Mouse (Mus musculus) heart, postnatal 0 days (tissue): Measurements from ENCODE around the gene Dpp4. TPM values are rescaled to one million over a fixed set of nuclear protein-coding genes. Genes with fewer than 3 reads are reported as not detected.
A peak's percentile ranks its signal among the peaks of the same experiment; 100 is the strongest.

ENCODE experiments used
- ATAC-seq: fragments of 200-750 bp; cut with Nextera tagmentation; 2 replicates; pipeline ENCODE4 v1.8.0; 2017; ENCODE audit warnings: low read depth, moderate number of reproducible peaks, moderate library complexity; ENCODE audit not compliant: insufficient read depth
- DNase-seq: peaks from one replicate; pipeline ENCODE4 v3.0.0-alpha.2; 2016; ENCODE audit warnings: low spot score
- H3K27ac ChIP-seq: fragments of 300-500 bp; sonication (generic); 2 replicates; pipeline ENCODE4 v1.5.1; 2014; ENCODE audit warnings: low read depth, mild to moderate bottlenecking
- H3K27me3 ChIP-seq: fragments of 300-500 bp; sonication (generic); 2 replicates; pipeline ENCODE4 v1.6.1; 2014; ENCODE audit warnings: low read length, mixed read lengths; ENCODE audit not compliant: control insufficient read depth, insufficient read depth
- H3K36me3 ChIP-seq: fragments of 300-500 bp; sonication (generic); replicated peaks from 2 replicates; pipeline ENCODE4 v1.6.1; 2014; ENCODE audit warnings: low read length, mixed read lengths; ENCODE audit not compliant: control insufficient read depth, insufficient read depth
- H3K4me1 ChIP-seq: fragments of 300-500 bp; sonication (generic); 2 replicates; pipeline ENCODE4 v1.6.1; 2014; ENCODE audit warnings: antibody characterized with exemption; ENCODE audit not compliant: control insufficient read depth, insufficient read depth
- H3K4me2 ChIP-seq: fragments of 300-500 bp; sonication (generic); 2 replicates; pipeline ENCODE4 v1.6.1; 2014; ENCODE audit warnings: low read depth, mild to moderate bottlenecking, low read length, moderate library complexity
- H3K4me3 ChIP-seq: fragments of 300-500 bp; sonication (generic); 2 replicates; pipeline ENCODE4 v1.5.1; 2014; ENCODE audit warnings: low read depth, low read length
- H3K9ac ChIP-seq: fragments of 300-500 bp; sonication (generic); replicated peaks from 2 replicates; pipeline ENCODE4 v1.6.1; 2014; ENCODE audit warnings: low read depth, low read length, mixed read lengths
- H3K9me3 ChIP-seq: fragments of 300-500 bp; sonication (generic); replicated peaks from 2 replicates; pipeline ENCODE4 v1.6.1; 2016; ENCODE audit warnings: low read length; ENCODE audit not compliant: control insufficient read depth
- CTCF ChIP-seq: IDR thresholded peaks from 2 replicates; pipeline ENCODE4 v1.5.1; 2016; ENCODE audit warnings: antibody characterized with exemption, control low read depth, low read depth
- EP300 ChIP-seq: IDR thresholded peaks from 2 replicates; pipeline ENCODE4 v1.6.1; 2016; ENCODE audit warnings: antibody characterized with exemption, low read depth
- WGBS: fragments of 180-500 bp; shearing (Covaris S2); extraction: QIAGEN DNeasy Blood & Tissue Kit; methylation state at CpG from one replicate; pipeline ENCODE4 v1.1.7; 2014; 5-methylcytosine and 5-hydroxymethylcytosine counted together
- polyA plus RNA-seq: library from polyadenylated mRNA; unstranded; fragments of >200 nt; fragmentation: Nextera tagmentation; extraction: Ambion mirVana; gene quantifications from 2 replicates; pipeline ENCODE4 v1.2.1, GENCODE M21; 2015
- total RNA-seq: library from RNA; depleted of rRNA; stranded (reverse); fragments of >200 nt; gene quantifications from 2 replicates; pipeline ENCODE4 v1.2.3, GENCODE M21; 2014; ENCODE audit warnings: low replicate concordance

Dpp4 gene
- total and polyA plus RNA-seq, 2 experiments from 2014 or later: 5.2 to 10.4 TPM

- ATAC-seq (no peak), DNase-seq (no peak)
- Histone ChIP-seq H3K4me2 (no peak overlapping the region), H3K27ac (no peak overlapping the region), H3K36me3 (no peaks in the 10 kb centered on the region), H3K27me3 (no peaks in the 10 kb centered on the region), H3K4me3 (no peak overlapping the region), H3K9ac (no peak overlapping the region), H3K9me3 (no peaks in the 10 kb centered on the region), H3K4me1 (no peaks in the 10 kb centered on the region)
- WGBS: 70% methylated on average over 11 of the region's 11 CpGs
- TF ChIP-seq CTCF (no peak), EP300 (no peak)
Observed at GRCm38 (mm10) chr2:62454991-62455390, 43.0 kb upstream of the Dpp4 start.

GRCm38 (mm10) chr2:62454033-62454432 lies 42.0 kb upstream of the Dpp4 start:
- no peak for ATAC-seq
- Histone ChIP-seq H3K4me1 (no peaks in the 10 kb centered on the region), H3K4me3 (no peak overlapping the region), H3K27me3 (no peaks in the 10 kb centered on the region), H3K9me3 (no peaks in the 10 kb centered on the region), H3K27ac (no peak overlapping the region), H3K9ac (no peak overlapping the region), H3K36me3 (no peaks in the 10 kb centered on the region), H3K4me2 (no peak overlapping the region)
- no peak for TF ChIP-seq CTCF
- DNase-seq: no peak
- WGBS: 69% methylated on average over 6 of the region's 6 CpGs

GRCm38 (mm10) chr2:62450364-62450763 lies 38.3 kb upstream of the Dpp4 start:
- no peaks in the 10 kb centered on the region for H3K36me3 ChIP-seq
- H3K9me3 ChIP-seq: no peaks in the 10 kb centered on the region
- TF ChIP-seq CTCF (no peak), EP300 (no peak)
- no peak overlapping the region for H3K4me3 ChIP-seq
- no peak for ATAC-seq
- H3K4me2 ChIP-seq: no peak overlapping the region
- H3K9ac ChIP-seq: no peak overlapping the region
- no peaks in the 10 kb centered on the region for H3K27me3 ChIP-seq
- no peak for DNase-seq
- no peaks in the 10 kb centered on the region for H3K4me1 ChIP-seq
- WGBS: 80% methylated on average over 6 of the region's 6 CpGs
- no peak overlapping the region for H3K27ac ChIP-seq

- WGBS: 68% methylated on average over 5 of the region's 5 CpGs
- H3K27ac ChIP-seq: no peak overlapping the region
- no peaks in the 10 kb centered on the region for H3K36me3 ChIP-seq
- no peak for TF ChIP-seq EP300
- TF ChIP-seq CTCF: no peak
- H3K4me2 ChIP-seq: no peak overlapping the region
- no peak overlapping the region for H3K4me3 ChIP-seq
- H3K27me3 ChIP-seq: no peaks in the 10 kb centered on the region
- no peaks in the 10 kb centered on the region for H3K9me3 ChIP-seq
- H3K4me1 ChIP-seq: no peaks in the 10 kb centered on the region
- DNase-seq: no peak
- no peak overlapping the region for H3K9ac ChIP-seq
- no peak for ATAC-seq
Observed at GRCm38 (mm10) chr2:62449692-62450346, 37.8 kb upstream of the Dpp4 start.

- Histone ChIP-seq H3K9ac (no peak overlapping the region), H3K27ac (no peak overlapping the region), H3K4me1 (no peaks in the 10 kb centered on the region; the same call in 1 of the 2 replicates), H3K4me3 (peak overlapping the region; percentile 29), H3K27me3 (no peaks in the 10 kb centered on the region), H3K4me2 (peak overlapping the region; percentile 45), H3K36me3 (no peaks in the 10 kb centered on the region), H3K9me3 (no peaks in the 10 kb centered on the region)
- TF ChIP-seq EP300: no peak
- TF ChIP-seq CTCF: no peak
- ATAC-seq (peak; percentile 90), DNase-seq (peak; percentile 55)
- 23% methylated on average over 13 of the region's 13 CpGs for WGBS
Observed at GRCm38 (mm10) chr2:62440802-62441544, 28.9 kb upstream of the Dpp4 start.
